Mouse (Mus musculus) thymus, adult 2 months (tissue): ENCODE data around the gene Btbd35f26.
"Not testable (repeated sequence)": the region's sequence is repeated elsewhere in the genome, so short reads cannot be mapped to it uniquely, and the experiment has no call there.

Experiments used
- CTCF ChIP-seq: fragments of 200-500 bp; IDR thresholded peaks from 2 replicates; pipeline ENCODE4 v1.5.1; 2012; ENCODE audit warnings: mild to moderate bottlenecking, control low read depth, low read length, moderate library complexity, borderline replicate concordance; ENCODE audit not compliant: control insufficient read depth, poor library complexity, insufficient read depth; ENCODE audit errors: extremely low read depth
- POLR2A ChIP-seq: fragments of 200-500 bp; IDR thresholded peaks from 2 replicates; pipeline ENCODE4 v1.6.1; 2012; ENCODE audit warnings: mild to moderate bottlenecking, low read length, control low read depth, moderate library complexity; ENCODE audit not compliant: control insufficient read depth, poor library complexity, insufficient read depth; ENCODE audit errors: extremely low read depth

DNA sequence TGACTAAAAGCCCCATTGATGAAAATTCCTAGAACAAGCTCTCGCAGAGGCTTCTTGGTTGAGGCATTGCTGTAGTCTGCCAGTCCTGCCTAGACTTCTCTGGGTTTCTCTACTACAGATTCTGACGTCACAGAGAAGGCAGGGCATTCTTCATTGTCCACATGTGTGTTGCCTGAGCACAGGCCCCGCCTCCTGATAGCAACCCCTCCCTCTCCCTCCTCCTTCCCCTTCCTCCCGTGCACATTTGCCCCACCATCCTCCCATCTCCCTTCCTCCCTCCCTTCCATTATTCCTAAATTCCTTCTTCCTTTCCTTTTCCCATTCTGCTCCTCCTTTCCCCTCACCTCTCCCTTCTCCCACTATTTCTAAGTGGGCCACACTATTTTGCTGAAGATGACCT, 47.6 kb downstream of the Btbd35f26 start, which contains the start of gene Btbd35f19:
- not testable (repeated sequence) for TF ChIP-seq POLR2A, CTCF
